Mouse (Mus musculus): ENCODE data around the gene Impg1.

DNA sequence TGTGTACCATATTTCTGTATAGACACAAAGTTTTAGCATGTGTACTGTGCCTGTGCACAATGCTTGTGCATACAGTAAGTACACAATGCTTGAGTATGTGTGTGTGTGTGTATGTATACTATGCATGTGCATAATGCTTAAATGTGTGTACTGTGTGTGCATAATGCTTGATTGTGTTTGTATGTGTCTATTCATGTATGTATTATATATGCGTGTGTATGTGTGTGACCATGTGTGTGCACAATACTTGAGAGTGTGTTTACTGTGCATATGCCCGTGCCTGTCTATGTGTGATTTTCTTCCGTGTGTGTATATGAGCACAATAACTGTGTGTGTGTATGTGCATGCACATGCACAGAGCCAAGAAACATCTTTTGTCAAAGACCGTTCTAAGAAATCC, 158.9 kb downstream of the Impg1 start:
- TF ChIP-seq CTCF (conservative IDR thresholded peaks at IDR 0.05; ENCODE audit: low read length): no peak
- TF ChIP-seq POU5F1 (IDR thresholded peaks at IDR 0.05; ENCODE audit: borderline replicate concordance, low read length): no peak
